Mouse (Mus musculus): ENCODE measurements around the gene Cenps. TPM values are rescaled to one million over a fixed set of nuclear protein-coding genes. Genes with fewer than 3 reads are reported as not detected.

The Cenps gene
- polyA plus RNA-seq, 1 experiment from 2014 or later, result 42.7 TPM

GRCm38 (mm10) chr4:149147528-149147927 is 10.1 kb upstream of the Cenps start:
- ATAC-seq (ENCODE audit: insufficient read depth), result no peak
- WGBS, result 66% methylated on average over 7 of the region's 7 CpGs

GRCm38 (mm10) chr4:149145151-149145550 is 7.7 kb upstream of the Cenps start:
- Histone ChIP-seq H3K36me3 (ENCODE audit: insufficient read depth) (peaks cover 10% of the 10 kb centered on the region), H3K4me3 (ENCODE audit: low read depth, low read length) (no peak overlapping the region), H3K27ac (ENCODE audit: low read depth) (no peak overlapping the region), H3K4me2 (no peak overlapping the region), H3K4me1 (ENCODE audit: insufficient read depth) (no peaks in the 10 kb centered on the region), H3K9ac (no peak overlapping the region), H3K27me3 (ENCODE audit: insufficient read depth, low read length) (no peaks in the 10 kb centered on the region), H3K9me3 (ENCODE audit: low read depth, low read length) (no peaks in the 10 kb centered on the region)
- no peak for ATAC-seq (ENCODE audit: insufficient read depth)
- DNase-seq, result no peak
- WGBS, result 73% methylated on average over 4 of the region's 4 CpGs
- TF ChIP-seq CTCF (IDR thresholded peaks at IDR 0.05; ENCODE audit: low read depth), result no peak

More at GRCm38 (mm10) chr4:149147528-149147927, 10.1 kb upstream of the Cenps start:
- H3K4me2 ChIP-seq, result no peak overlapping the region
- H3K9ac ChIP-seq, result no peak overlapping the region
- H3K9me3 ChIP-seq (ENCODE audit: low read depth, low read length), result no peaks in the 10 kb centered on the region
- H3K4me3 ChIP-seq (ENCODE audit: low read depth, low read length), result no peak overlapping the region
- peaks cover 34% of the 10 kb centered on the region for H3K36me3 ChIP-seq (ENCODE audit: insufficient read depth)
- no peaks in the 10 kb centered on the region for H3K27me3 ChIP-seq (ENCODE audit: insufficient read depth, low read length)
- H3K27ac ChIP-seq (ENCODE audit: low read depth), result no peak overlapping the region
- no peak for TF ChIP-seq CTCF (IDR thresholded peaks at IDR 0.05; ENCODE audit: low read depth)
- DNase-seq, result no peak
- no peaks in the 10 kb centered on the region for H3K4me1 ChIP-seq (ENCODE audit: insufficient read depth)

- 2% methylated on average over 3 of the region's 3 CpGs for WGBS
- peak; percentile 86 for ATAC-seq (ENCODE audit: insufficient read depth)
- H3K9ac ChIP-seq, result peak overlapping the region; percentile 26
These were observed 7.0 kb upstream of the Cenps start for GRCm38 (mm10) chr4:149144459-149144858.

GRCm38 (mm10) chr4:149143594-149143993 is 6.2 kb upstream of the Cenps start:
- WGBS, result 19% methylated on average over 4 of the region's 4 CpGs
- Histone ChIP-seq H3K36me3 (ENCODE audit: insufficient read depth) (no peaks in the 10 kb centered on the region), H3K27ac (ENCODE audit: low read depth) (no peak overlapping the region), H3K9me3 (ENCODE audit: low read depth, low read length) (no peaks in the 10 kb centered on the region), H3K4me2 (no peak overlapping the region), H3K4me1 (ENCODE audit: insufficient read depth) (no peaks in the 10 kb centered on the region), H3K27me3 (ENCODE audit: insufficient read depth, low read length) (no peaks in the 10 kb centered on the region), H3K9ac (no peak overlapping the region), H3K4me3 (ENCODE audit: low read depth, low read length) (no peak overlapping the region)
- DNase-seq (no peak), ATAC-seq (ENCODE audit: insufficient read depth) (no peak)
- TF ChIP-seq CTCF (IDR thresholded peaks at IDR 0.05; ENCODE audit: low read depth), result no peak

More at GRCm38 (mm10) chr4:149144459-149144858, 7.0 kb upstream of the Cenps start:
- DNase-seq, result peak; percentile 96
- Histone ChIP-seq H3K27me3 (ENCODE audit: insufficient read depth, low read length) (no peaks in the 10 kb centered on the region), H3K36me3 (ENCODE audit: insufficient read depth) (peaks cover 4% of the 10 kb centered on the region; the same call in 1 of the 2 replicates), H3K4me1 (ENCODE audit: insufficient read depth) (no peaks in the 10 kb centered on the region), H3K4me2 (no peak overlapping the region), H3K9me3 (ENCODE audit: low read depth, low read length) (no peaks in the 10 kb centered on the region), H3K4me3 (ENCODE audit: low read depth, low read length) (no peak overlapping the region), H3K27ac (ENCODE audit: low read depth) (no peak overlapping the region)
- TF ChIP-seq CTCF (IDR thresholded peaks at IDR 0.05; ENCODE audit: low read depth), result peak; percentile 98

GRCm38 (mm10) chr4:149138515-149138914 is 1.1 kb upstream of the Cenps start:
- Histone ChIP-seq H3K27me3 (ENCODE audit: insufficient read depth, low read length) (no peaks in the 10 kb centered on the region), H3K4me3 (ENCODE audit: low read depth, low read length) (no peak overlapping the region), H3K9ac (no peak overlapping the region), H3K4me2 (no peak overlapping the region), H3K4me1 (ENCODE audit: insufficient read depth) (no peaks in the 10 kb centered on the region), H3K36me3 (ENCODE audit: insufficient read depth) (no peaks in the 10 kb centered on the region), H3K27ac (ENCODE audit: low read depth) (no peak overlapping the region), H3K9me3 (ENCODE audit: low read depth, low read length) (no peaks in the 10 kb centered on the region)
- 65% methylated on average over 8 of the region's 8 CpGs for WGBS
- DNase-seq (no peak), ATAC-seq (ENCODE audit: insufficient read depth) (no peak)
- TF ChIP-seq CTCF (IDR thresholded peaks at IDR 0.05; ENCODE audit: low read depth), result no peak

GRCm38 (mm10) chr4:149136116-149136850 is 1.1 kb downstream of the Cenps start:
- WGBS, result 52% methylated on average over 18 of the region's 18 CpGs
- no peak for TF ChIP-seq CTCF (IDR thresholded peaks at IDR 0.05; ENCODE audit: low read depth)
- no peaks in the 10 kb centered on the region for H3K4me1 ChIP-seq (ENCODE audit: insufficient read depth)
- peak overlapping the region; percentile 66 for H3K4me2 ChIP-seq
- DNase-seq (peak; percentile 46), ATAC-seq (ENCODE audit: insufficient read depth) (peak; percentile 9; the same call in 1 of the 2 replicates)
- H3K9ac ChIP-seq, result peak overlapping the region; percentile 66
- H3K36me3 ChIP-seq (ENCODE audit: insufficient read depth), result peaks cover 7% of the 10 kb centered on the region; the same call in 1 of the 2 replicates
- H3K9me3 ChIP-seq (ENCODE audit: low read depth, low read length), result no peaks in the 10 kb centered on the region
- H3K27me3 ChIP-seq (ENCODE audit: insufficient read depth, low read length), result no peaks in the 10 kb centered on the region
- H3K27ac ChIP-seq (ENCODE audit: low read depth), result 0 out of 2 replicates have a peak overlapping the region, but pooled peaks have one; percentile 90
- H3K4me3 ChIP-seq (ENCODE audit: low read depth, low read length), result peak overlapping the region; percentile 58

GRCm38 (mm10) chr4:149133395-149133794 is 4.0 kb downstream of the Cenps start:
- H3K9ac ChIP-seq, result no peak overlapping the region
- no peak for DNase-seq
- TF ChIP-seq CTCF (IDR thresholded peaks at IDR 0.05; ENCODE audit: low read depth), result no peak
- no peaks in the 10 kb centered on the region for H3K9me3 ChIP-seq (ENCODE audit: low read depth, low read length)
- no peak overlapping the region for H3K27ac ChIP-seq (ENCODE audit: low read depth)
- no peaks in the 10 kb centered on the region for H3K27me3 ChIP-seq (ENCODE audit: insufficient read depth, low read length)
- peaks cover 32% of the 10 kb centered on the region; the same call in 1 of the 2 replicates for H3K36me3 ChIP-seq (ENCODE audit: insufficient read depth)
- H3K4me1 ChIP-seq (ENCODE audit: insufficient read depth), result no peaks in the 10 kb centered on the region
- H3K4me2 ChIP-seq, result no peak overlapping the region
- ATAC-seq (ENCODE audit: insufficient read depth), result no peak
- H3K4me3 ChIP-seq (ENCODE audit: low read depth, low read length), result no peak overlapping the region
- 75% methylated on average over 5 of the region's 5 CpGs for WGBS
